7 mouse cellular contexts compared by ENCODE assay signal in genomic region chr5:26903786-26904185, GRCm38 (mm10).
A peak's percentile ranks its signal among the peaks of the same experiment; 100 is the strongest.
DNase-seq lines count a peak whose midpoint lies in the region; ATAC-seq and TF ChIP-seq lines count a peak whose summit lies in the region.

No protein-coding gene starts in this region.

- H3K36me3 ChIP-seq in testis, adult 2 months (ENCODE audit: control insufficient read depth, insufficient read depth, low read length): no peaks in the 10 kb centered on the region
- no peaks in the 10 kb centered on the region for H3K36me3 ChIP-seq in hindbrain, embryonic 14.5 days (replicated peaks; ENCODE audit: control insufficient read depth, insufficient read depth)
- no peaks in the 10 kb centered on the region for H3K36me3 ChIP-seq in limb, embryonic 12.5 days
- no peaks in the 10 kb centered on the region for H3K36me3 ChIP-seq in stomach, embryonic 14.5 days (ENCODE audit: control insufficient read depth, insufficient read depth, low read length)

- no peak for DNase-seq in testis, postnatal 10 days (ENCODE audit: low spot score)
- peak; percentile 2 for DNase-seq in embryo, embryonic 11.5 days (ENCODE audit: low read depth, low spot score)
- DNase-seq in hindbrain, embryonic 14.5 days (ENCODE audit: low spot score): peak; percentile 42
- DNase-seq in c-Kit-positive CD71-positive TER-119-positive erythroid progenitor cells, embryonic 14.5 days (ENCODE audit: low spot score): no peak

- H3K27me3 ChIP-seq in testis, adult 2 months (ENCODE audit: control insufficient read depth, insufficient read depth, low read length): no peaks in the 10 kb centered on the region
- no peaks in the 10 kb centered on the region; the same call in 1 of the 2 replicates for H3K27me3 ChIP-seq in hindbrain, embryonic 14.5 days (ENCODE audit: control insufficient read depth, insufficient read depth, low read length)
- peaks cover 20% of the 10 kb centered on the region for H3K27me3 ChIP-seq in limb, embryonic 12.5 days
- H3K27me3 ChIP-seq in stomach, embryonic 14.5 days (ENCODE audit: control insufficient read depth, insufficient read depth, low read length): no peaks in the 10 kb centered on the region

- peak; percentile 25; the same call in 1 of the 2 replicates for ATAC-seq in hindbrain, embryonic 14.5 days (ENCODE audit: low FRiP score)
- ATAC-seq in limb, embryonic 12.5 days (ENCODE audit: insufficient number of reproducible peaks, insufficient read depth, low FRiP score, low TSS enrichment, low read depth): no peak; the same call in 1 of the 2 replicates
- ATAC-seq in stomach, embryonic 14.5 days (ENCODE audit: insufficient number of reproducible peaks, insufficient read depth, low FRiP score, low read depth): no peak

- H3K9ac ChIP-seq in hindbrain, embryonic 14.5 days: peak overlapping the region; percentile 65
- no peak overlapping the region for H3K9ac ChIP-seq in limb, embryonic 12.5 days (replicated peaks)
- H3K9ac ChIP-seq in stomach, embryonic 14.5 days (replicated peaks; ENCODE audit: low read depth, low read length): no peak overlapping the region

- no peak overlapping the region for H3K4me3 ChIP-seq in testis, adult 2 months (ENCODE audit: control insufficient read depth, low read depth, low read length)
- H3K4me3 ChIP-seq in hindbrain, embryonic 14.5 days (replicated peaks; ENCODE audit: low read length): peak overlapping the region; percentile 43
- no peak overlapping the region for H3K4me3 ChIP-seq in limb, embryonic 12.5 days (replicated peaks)
- no peak overlapping the region for H3K4me3 ChIP-seq in stomach, embryonic 14.5 days (ENCODE audit: low read depth, low read length)

- TF ChIP-seq CTCF in testis, adult 2 months (IDR thresholded peaks at IDR 0.05; ENCODE audit: control insufficient read depth, insufficient read depth, insufficient replicate concordance, low read depth, low read length): peak; percentile 21; the same call in 1 of the 2 replicates

- no peak overlapping the region for H3K27ac ChIP-seq in testis, adult 2 months (ENCODE audit: control insufficient read depth, insufficient read depth, low read depth, low read length)
- peak overlapping the region; percentile 83 for H3K27ac ChIP-seq in hindbrain, embryonic 14.5 days
- H3K27ac ChIP-seq in limb, embryonic 12.5 days: no peak overlapping the region
- H3K27ac ChIP-seq in stomach, embryonic 14.5 days (ENCODE audit: low read length): no peak overlapping the region

- H3K4me2 ChIP-seq in hindbrain, embryonic 14.5 days (replicated peaks): peak overlapping the region; percentile 71
- H3K4me2 ChIP-seq in limb, embryonic 12.5 days: peak overlapping the region; percentile 71
- H3K4me2 ChIP-seq in stomach, embryonic 14.5 days (replicated peaks; ENCODE audit: low read depth, low read length): 0 out of 2 replicates have a peak overlapping the region, but pooled peaks have one; percentile 51

- no peak for TF ChIP-seq POLR2A in testis, adult 2 months (IDR thresholded peaks at IDR 0.05; ENCODE audit: control insufficient read depth, low read depth, low read length)

- no peaks in the 10 kb centered on the region for H3K4me1 ChIP-seq in testis, adult 2 months (ENCODE audit: control insufficient read depth, insufficient read depth, low read length)
- H3K4me1 ChIP-seq in hindbrain, embryonic 14.5 days (replicated peaks; ENCODE audit: control insufficient read depth, insufficient read depth, low read length): peaks cover 29% of the 10 kb centered on the region
- peaks cover 14% of the 10 kb centered on the region for H3K4me1 ChIP-seq in limb, embryonic 12.5 days (replicated peaks)
- H3K4me1 ChIP-seq in stomach, embryonic 14.5 days (ENCODE audit: control insufficient read depth, insufficient read depth, low read length): no peaks in the 10 kb centered on the region

- H3K9me3 ChIP-seq in hindbrain, embryonic 14.5 days (ENCODE audit: control insufficient read depth, low read length): no peaks in the 10 kb centered on the region
- H3K9me3 ChIP-seq in limb, embryonic 12.5 days: no peaks in the 10 kb centered on the region
- H3K9me3 ChIP-seq in stomach, embryonic 14.5 days (ENCODE audit: control insufficient read depth, low read depth, low read length): no peaks in the 10 kb centered on the region

- WGBS in hindbrain, embryonic 14.5 days: 2% methylated on average over 9 of the region's 9 CpGs
- WGBS in limb, embryonic 12.5 days: 5% methylated on average over 9 of the region's 9 CpGs
- WGBS in stomach, embryonic 14.5 days: 5% methylated on average over 9 of the region's 9 CpGs

Comparison
In these comparisons a context has a peak if more than half of its experiments do, and no peak if none do; other contexts are left out.
1. DNase-seq: peak in embryo, embryonic 11.5 days (single experiment) and hindbrain, embryonic 14.5 days (single experiment); none in testis, postnatal 10 days (single experiment) and c-Kit-positive CD71-positive TER-119-positive erythroid progenitor cells, embryonic 14.5 days (single experiment).
2. Peak in every context shown above with its lines, with median percentiles within 50 percentile points of each other: H3K4me2 ChIP-seq.